Mouse (Mus musculus): Measurements from ENCODE around the gene Mcrip1.
"Not testable (repeated sequence)": the region's sequence is repeated elsewhere in the genome, so short reads cannot be mapped to it uniquely, and the experiment has no call there.

Gene Mcrip1

GRCm38 (mm10) chr11:120549168-120549945 lies at the start of gene Mcrip1:
Mcrip1 (minus strand) TSS chr11:120549727.
- peak; percentile 81 for DNase-seq (ENCODE audit: low read depth, low spot score)

DNA sequence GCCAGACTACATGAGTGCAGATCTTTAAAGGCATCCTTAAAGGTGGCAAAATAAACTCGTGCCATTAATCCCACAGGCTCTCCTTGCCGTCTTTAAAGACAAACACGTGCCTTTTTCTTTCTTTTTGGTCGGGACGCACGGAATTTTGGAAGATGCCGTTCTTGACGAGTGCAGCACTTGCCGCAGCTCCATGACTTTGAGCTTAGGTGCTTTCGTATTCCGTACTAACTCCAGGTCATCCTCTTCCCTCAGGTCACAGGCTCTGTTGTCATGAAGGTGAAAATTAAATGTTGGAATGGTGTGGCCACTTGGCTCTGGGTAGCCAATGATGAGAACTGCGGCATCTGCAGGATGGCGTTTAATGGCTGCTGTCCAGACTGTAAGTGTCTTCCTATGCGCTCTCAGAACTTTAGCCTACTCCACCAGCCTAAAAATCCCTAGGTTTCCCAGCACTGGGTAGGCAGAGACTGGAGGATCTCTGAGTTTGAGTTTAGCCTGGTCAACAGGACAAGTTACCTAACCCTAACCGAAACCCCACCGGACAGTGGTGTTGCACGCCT lies 49.5 kb upstream of the Mcrip1 start:
- DNase-seq (ENCODE audit: low read depth, low spot score) = no peak

DNA sequence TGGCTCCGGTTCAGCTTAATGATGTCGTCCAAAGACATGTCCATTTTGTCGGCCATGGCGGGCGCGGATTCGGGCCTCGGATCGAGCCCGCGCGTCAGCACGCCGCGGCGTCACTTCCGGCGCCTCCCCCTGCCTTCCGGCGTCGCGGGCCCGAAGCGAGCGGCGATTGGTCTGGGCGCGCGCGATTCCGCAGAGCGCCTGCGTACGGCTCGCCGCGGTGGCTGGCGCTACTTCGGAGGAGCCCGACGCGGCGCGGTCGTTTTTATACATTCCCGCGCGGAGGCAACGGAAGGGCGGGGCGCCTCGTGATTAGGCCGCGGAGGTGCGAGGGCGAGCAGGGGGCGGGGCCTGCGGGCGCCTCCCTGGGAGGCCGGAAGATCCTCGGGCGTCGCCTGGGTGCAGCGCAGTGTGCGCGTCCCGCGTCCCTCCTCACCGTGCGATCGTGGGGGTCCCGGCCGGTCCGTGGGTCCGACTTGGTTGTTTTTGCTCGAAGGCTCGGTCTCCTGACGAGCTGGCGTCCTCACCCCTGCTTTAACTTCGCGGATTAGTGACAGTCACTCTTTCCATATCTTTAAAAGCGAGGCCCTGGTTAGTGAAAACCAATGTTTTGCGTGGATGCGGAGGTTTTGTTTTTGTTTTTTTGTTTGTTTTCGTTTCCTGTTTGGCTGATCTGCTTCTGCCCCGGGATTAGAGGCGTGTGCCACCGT lies 48.9 kb upstream of the Mcrip1 start, which contains the start of the genes Alyref and Anapc11:
Alyref (minus strand) TSS at position 83 of the 707 bp plus-strand sequence.
Anapc11 (plus strand) TSS at position 139 of the 707 bp plus-strand sequence.
- peak; percentile 92 for DNase-seq (ENCODE audit: low read depth, low spot score)

- no peak for DNase-seq (ENCODE audit: low read depth, low spot score)
Measured at GRCm38 (mm10) chr11:120597240-120598235, 48.0 kb upstream of the Mcrip1 start.

DNA sequence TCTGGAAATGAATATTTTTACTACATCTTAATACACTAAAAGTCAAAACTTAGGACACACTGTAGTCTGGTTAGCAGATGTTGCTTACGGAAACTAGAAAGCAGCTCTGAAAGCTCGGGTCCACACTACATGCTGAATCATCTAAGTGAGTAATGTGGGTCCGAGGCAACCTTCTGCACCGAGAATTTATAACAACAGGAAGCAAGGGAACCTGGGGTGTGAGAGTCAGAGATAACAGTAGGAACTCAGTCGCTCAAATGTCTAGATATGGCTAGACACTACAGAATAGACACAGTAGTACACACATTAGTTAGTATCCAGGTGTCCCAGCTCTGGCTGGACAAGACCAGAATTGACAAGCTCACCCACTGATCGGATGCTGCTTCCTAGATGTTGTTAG lies 39.0 kb upstream of the Mcrip1 start:
- no peak for DNase-seq (ENCODE audit: low read depth, low spot score)

DNA sequence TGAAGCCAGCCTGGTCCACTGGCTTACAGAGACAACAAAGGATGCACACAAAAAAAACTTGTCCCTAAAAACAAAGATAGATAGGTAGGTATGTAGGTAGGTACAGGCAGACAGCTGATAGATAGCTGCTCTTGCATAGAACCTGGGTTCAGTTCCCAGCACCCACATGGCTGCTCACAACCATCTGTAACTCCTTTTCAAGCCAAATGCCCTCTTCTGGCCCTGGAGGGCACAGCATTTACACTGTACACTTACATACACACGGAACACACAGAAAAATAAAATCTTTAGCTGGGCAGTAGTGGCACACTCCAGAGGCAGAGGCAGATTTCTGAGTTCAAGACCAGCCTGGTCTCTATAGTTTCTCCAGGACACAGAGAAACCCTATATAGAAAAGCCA lies 34.4 kb upstream of the Mcrip1 start:
- DNase-seq (ENCODE audit: low read depth, low spot score) = no peak

DNA sequence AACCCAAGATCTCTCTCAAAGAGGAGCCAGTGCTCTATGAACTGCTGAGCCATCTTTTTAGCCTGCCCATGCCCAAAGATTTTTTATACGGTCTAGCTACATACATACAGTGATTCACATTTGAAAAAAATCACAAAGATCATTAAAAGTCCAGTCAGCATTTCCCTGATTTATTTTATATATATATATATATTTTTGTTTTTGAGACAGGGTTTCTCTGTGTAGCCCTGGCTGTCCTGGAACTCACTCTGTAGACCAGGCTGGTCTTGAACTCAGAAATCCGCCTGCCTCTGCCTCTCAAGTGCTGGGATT lies 33.4 kb upstream of the Mcrip1 start:
- not testable (repeated sequence) for DNase-seq (ENCODE audit: low read depth, low spot score)

DNA sequence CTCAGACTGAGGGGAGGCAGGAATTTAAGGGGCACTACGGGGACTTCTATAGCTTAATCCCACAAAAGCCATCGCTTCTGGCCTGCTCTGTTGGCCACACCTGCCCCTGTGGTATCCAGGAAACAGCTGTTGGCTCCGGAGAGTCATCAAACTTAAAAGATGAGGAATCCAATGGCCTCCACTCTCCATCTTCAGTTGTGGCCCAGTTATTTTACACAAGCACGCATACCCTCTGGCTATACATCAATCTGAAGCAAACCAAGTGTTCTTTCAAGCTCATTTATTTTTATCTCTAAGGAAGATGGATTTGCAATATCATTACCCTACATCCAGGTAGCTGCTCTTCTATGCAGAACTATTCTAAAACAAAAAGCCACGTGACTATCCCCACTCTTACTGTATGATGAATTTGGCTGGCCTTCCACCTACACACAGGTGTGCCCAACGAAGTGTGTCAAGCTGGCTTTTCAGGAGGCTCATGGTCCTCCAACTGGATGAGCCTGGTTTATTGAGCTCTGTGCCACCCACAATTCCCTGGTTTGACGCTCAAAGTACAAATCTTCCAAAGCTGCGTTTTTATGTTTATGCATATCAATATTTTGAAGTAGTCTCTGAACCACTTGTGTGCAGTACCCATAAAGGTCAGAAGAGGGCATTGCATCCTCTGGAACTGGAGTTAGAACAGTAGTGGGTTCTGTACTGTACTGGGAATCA lies 32.9 kb upstream of the Mcrip1 start:
- DNase-seq (ENCODE audit: low read depth, low spot score) = no peak

GRCm38 (mm10) chr11:120581490-120582267 lies 32.2 kb upstream of the Mcrip1 start, which contains the start of gene Arhgdia:
Arhgdia (minus strand) TSS chr11:120581624.
- DNase-seq (ENCODE audit: low read depth, low spot score) = peak; percentile 79

GRCm38 (mm10) chr11:120580871-120581331 lies 31.4 kb upstream of the Mcrip1 start:
- DNase-seq (ENCODE audit: low read depth, low spot score) = no peak

DNA sequence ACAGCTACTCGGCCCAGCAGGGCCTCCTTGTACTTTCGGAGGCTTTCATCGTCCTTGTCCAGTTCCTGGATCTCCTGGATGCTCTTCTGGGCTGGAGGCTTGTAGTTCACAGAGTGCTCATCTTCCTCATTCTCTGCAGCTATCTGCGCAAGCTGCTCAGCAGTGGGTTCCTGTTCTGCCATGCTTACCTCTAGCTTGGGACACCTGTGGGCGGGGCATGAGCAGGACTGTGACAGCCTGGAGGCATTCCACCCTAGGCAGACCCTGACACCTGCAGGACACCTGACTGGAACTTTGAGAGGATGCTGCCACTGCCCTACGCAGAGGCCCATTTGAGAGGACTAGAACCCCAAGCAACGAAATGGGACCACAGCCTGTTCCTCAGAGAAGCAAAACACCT lies 30.7 kb upstream of the Mcrip1 start:
- no peak for DNase-seq (ENCODE audit: low read depth, low spot score)

GRCm38 (mm10) chr11:120579316-120580107 lies 30.0 kb upstream of the Mcrip1 start:
- DNase-seq (ENCODE audit: low read depth, low spot score) = peak; percentile 64

DNA sequence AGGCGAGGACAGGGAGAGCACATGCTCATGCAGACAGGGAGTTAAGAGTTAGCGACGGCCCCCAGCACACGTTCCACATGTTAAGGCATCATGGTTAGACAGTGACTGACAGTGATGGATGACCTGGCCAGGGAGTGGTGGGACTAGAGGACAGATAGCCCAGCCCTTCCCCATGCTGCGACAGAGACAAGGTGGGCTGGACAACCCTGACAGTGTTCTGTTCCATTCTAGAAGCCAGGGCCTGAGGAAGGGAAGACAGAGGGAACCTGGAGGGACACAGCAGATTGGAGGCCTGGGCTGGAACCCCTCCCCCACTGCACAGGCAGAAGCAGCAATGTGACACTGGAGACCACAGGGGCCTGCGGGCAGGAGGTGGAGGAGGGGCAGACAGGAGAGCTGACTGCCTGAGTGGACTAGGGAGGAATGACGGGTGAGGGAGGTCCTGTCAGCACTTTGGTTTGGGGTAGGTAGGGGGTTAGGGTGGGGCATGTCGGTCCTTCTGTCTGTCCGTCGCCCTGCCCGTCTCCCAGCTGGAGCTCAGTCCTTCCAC lies 29.2 kb upstream of the Mcrip1 start:
- no peak for DNase-seq (ENCODE audit: low read depth, low spot score)

DNA sequence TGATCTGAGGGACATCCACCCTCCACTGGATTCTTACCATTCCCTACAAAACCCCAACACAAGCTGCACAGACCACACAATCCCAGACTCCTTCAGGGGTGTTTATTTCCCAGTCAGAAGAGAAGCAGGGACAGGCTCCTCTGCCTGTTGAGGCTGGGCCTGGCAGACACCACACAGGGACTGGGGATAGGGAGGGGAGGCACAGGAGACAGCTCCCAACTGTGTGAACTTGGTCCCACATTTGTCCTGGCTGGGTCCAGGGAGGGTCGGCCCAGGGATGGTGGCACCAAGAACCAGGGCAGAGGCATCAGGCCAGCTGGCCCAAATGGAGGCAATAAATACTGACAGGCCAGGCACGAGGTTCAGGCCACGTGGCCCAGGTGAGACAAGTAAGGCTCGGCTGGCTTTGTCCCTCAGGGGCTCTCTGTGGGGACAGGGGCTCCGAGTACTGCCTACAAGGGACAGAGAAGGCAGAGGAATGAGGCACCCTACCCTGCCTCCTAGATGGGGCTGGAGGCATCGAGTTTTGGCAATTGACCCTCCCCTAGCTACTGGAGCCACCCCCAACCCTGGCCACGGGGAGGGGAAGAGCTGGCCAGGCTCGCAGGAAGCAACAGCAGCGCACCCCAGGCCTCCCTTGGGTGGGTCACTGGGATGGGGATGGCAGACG lies 28.6 kb upstream of the Mcrip1 start:
- DNase-seq (ENCODE audit: low read depth, low spot score) = no peak

DNA sequence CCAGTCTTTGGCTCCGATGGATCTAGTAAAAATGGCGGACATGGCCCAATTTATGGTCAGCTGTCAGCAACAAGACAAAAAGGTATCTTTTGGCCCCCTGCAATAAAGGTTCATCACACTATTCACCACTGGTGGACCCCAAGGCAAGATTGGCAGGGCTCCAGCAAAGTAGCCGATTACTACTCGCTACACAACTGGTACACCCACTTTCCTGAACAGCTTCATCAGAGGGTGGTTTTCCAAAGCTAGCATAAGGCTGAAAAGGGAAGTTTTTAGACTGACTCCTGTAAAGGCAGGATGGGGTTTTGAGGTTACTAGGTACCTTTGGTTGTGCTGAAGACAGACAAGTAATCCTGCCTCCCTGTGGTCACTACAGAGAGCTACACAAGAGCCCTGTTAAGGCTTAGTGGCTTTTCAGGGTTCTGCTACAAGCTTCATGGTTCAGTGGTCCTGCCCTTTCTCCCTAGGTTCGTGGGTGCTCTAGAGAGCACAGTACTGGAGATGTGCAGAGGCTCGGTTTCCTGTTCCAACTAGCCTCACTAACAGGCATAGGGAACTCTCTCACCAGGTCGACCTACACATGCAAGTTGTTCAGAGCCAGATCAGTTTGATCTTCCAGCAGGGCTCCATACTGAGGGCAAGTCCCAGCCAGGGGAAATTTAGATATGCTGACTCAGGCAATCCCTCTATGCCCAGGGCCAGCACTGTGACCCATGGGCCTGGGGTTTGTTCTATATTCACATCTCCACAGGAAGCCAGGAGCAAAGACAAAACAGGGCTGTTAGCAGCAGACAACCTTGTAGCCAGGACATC lies 27.9 kb upstream of the Mcrip1 start:
- DNase-seq (ENCODE audit: low read depth, low spot score) = no peak

GRCm38 (mm10) chr11:120576365-120576981 lies 26.9 kb upstream of the Mcrip1 start:
- DNase-seq (ENCODE audit: low read depth, low spot score) = no peak

DNA sequence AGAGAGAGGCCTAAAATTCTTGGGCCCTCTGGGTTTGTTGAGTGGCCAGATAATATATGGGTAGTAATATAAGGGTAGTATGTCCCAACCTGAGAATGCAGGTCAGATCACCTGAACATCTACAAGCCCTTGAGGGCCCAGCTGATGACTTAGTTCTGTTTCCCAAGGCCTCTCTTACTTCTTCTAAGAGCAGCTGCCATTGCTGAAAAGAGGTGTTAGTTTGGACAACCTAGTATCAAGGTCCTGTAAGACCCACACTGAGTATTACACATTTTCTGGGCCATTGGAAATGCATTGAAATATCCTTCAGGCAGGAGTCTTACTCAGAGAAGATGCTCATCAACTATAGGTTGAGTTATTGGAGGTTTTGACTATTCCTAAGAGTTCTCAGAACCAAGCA lies 26.4 kb upstream of the Mcrip1 start:
- DNase-seq (ENCODE audit: low read depth, low spot score) = no peak
